Mouse (Mus musculus) left cerebral cortex, adult 8-10 months (tissue): Measurements from ENCODE around the gene Adat3. TPM values are rescaled to one million over a fixed set of nuclear protein-coding genes. Genes with fewer than 3 reads are reported as not detected.

Experiments
- DNase-seq, 2 experiments: peaks; one replicate each; pipeline ENCODE4 v3.0.0; 2022; ENCODE audit warnings: low spot score in 2 of 2
- microRNA-seq, 2 experiments: library from miRNA; unstranded; fragments of <30 nt; microRNA quantifications; one replicate each; pipeline ENCODE4 v1.2.0; 2022
- total RNA-seq, 4 experiments: library from RNA; stranded (reverse); gene quantifications; 2 replicates each; pipeline ENCODE4 v1.2.4; 2022

The Adat3 gene
- total RNA-seq, 4 experiments from 2014 or later: 1.3 to 4.1 (median 3.4) TPM; not detected in 1

- DNase-seq: peak in 1 of 2 experiments; percentile 61
Measured at GRCm38 (mm10) chr10:80650392-80650791, 47.7 kb downstream of the Adat3 start.

- no peak for DNase-seq
Measured at GRCm38 (mm10) chr10:80653156-80653720, 50.6 kb downstream of the Adat3 start.

- no peak for DNase-seq
Measured at GRCm38 (mm10) chr10:80654866-80655265, 52.2 kb downstream of the Adat3 start.

DNA sequence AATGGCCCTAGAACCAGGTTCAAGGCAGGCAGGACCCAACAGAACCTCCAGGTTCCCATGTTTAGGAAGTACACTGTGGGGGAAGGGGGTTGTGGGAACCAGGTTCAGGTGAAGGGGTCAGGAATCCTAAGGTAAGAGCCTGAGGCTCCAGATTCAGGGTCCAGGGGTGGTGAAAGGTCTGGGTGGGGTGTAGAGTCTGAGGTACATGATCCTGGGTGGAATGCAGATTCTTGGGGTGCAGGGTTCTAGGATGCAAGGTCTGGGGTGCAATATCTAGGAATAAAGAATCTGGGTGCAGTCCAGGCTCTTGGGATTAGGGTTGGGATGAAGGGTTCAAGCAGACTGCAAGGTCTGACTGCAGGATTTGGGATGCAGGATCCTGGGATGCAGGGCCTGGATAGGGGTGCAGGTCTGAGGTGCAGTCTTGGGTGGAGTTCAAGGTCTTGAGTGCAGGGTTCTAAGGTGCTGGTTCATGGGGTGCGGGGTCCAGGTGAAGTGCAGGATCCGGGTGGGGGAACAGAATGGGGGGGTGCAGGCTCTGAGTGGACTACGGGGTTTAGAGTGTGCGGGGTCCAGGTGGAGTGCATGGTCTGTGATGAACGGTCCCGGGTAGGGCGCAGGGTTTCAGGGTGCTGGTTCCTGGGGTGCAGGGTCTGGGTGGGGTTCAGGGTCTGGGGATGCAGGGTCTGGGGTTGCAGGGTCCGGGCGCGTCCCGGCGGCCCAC is 52.9 kb downstream of the Adat3 start:
- DNase-seq: no peak

DNA sequence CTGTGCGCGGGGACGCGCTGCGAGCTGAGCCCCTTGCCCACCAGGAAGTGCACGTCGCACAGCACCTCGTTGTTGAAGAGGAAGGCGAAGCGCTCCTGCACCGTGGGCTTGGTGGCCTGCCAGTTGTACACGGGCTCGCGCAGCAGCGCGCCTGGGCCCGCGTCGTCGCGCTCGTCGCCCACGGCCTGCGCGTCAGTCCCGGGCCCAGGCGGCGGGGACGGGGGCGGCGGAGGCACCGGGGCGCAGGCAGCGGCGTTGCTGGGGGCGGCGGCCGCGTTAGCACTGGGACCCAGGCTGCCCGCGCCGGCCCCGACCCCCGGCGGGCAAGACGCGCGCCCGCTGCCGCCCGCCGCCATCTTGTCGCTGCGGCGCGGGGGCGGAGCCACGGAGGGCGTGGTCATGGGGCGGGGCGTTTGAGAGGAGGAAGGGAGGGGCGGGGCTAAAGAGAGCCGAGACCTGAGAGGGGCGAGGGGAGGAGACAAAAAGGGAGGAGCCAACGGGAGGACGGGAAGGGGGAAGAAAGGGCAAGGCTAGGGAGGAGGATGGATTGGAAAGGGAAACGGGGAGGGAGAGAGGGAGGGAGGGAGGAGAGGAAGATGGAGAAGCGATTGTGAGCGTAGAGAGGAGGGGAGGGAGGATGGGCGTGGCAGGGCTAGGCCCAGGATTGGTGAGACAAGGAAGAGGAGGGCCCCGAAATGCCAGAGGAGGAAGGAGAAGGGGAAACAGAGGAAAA is 53.6 kb downstream of the Adat3 start:
- DNase-seq: peak; percentile 76 to 95

DNA sequence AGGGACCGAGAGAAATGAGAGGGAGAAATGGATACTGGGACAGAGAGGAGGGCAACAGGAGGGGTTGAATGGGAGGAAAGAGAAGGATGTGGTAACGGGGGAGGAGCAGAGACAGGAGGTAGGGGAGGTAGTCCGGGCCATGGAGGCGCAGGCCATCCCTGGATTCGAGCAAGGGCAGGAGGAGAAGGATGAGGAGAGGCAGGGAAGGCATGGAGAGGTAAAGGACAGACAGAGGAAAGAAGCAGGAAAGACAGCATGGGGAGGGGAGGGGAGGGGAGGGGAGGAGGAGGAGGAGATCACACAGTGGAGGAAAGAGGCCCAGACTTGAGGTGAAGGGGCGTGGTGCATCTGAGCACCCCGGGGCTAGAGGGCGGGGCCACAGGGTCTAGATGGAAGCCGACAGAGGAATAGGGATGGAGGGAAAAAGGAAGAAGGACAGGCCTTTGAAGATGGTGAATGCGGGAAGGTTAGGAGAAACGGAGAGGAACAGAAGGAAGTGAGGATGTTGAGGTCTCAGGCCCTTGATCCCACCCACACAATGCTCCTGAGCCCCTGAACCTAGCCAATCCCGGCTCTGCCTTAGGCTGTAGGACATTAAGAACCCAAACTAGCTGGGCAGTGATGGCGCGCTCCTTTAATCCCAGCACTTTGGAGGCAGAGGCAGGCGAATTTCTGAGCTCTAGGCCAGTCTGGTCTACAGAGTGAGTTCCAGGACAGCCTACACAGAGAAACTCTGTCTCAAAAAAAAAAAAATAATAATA is 54.4 kb downstream of the Adat3 start, which contains the start of gene Btbd2:
Gene Btbd2, minus strand, starts transcription at position 209 of the 761 bp plus-strand sequence.
- peak in 1 of 2 experiments; percentile 44 for DNase-seq

Small RNA genes within 50 kb of the gene (microRNA-seq; reads per million reads assigned to microRNA genes)
- 1.3 to 7.6 reads per million in 2 experiments for gene Mir6912

Other genes starting within 250 kb of the Adat3 start
- 10 to 100 TPM; 27.8 to 29.4 (median 28.7) TPM for gene Plk5, start 246.4 kb upstream of the Adat3 start, total RNA-seq
- gene Mex3d, start 215.2 kb upstream of the Adat3 start, total RNA-seq: 10 to 100 TPM; 18.9 to 20.3 (median 19.6) TPM
- 100 to 1,000 TPM; 146 to 152 (median 149) TPM for gene Mbd3, start 203.3 kb upstream of the Adat3 start, total RNA-seq
- gene Uqcr11, start 196.1 kb upstream of the Adat3 start, total RNA-seq: 100 to 1,000 TPM; 332 to 408 (median 366) TPM
- 10 to 100 TPM; 27.7 to 32.6 (median 31.4) TPM for gene Tcf3, start 169.2 kb upstream of the Adat3 start, total RNA-seq
- gene Onecut3, start 108.0 kb upstream of the Adat3 start, total RNA-seq: not detected
- under 1 TPM in 3 of 4 experiments, not detected in 1; 0.08 to 0.21 (median 0.18) TPM for gene Atp8b3, start 63.8 kb upstream of the Adat3 start, total RNA-seq
- 10 to 100 TPM; 40.7 to 46.6 (median 44.7) TPM for gene Rexo1, start 41.3 kb upstream of the Adat3 start, total RNA-seq
- gene Klf16, start 25.6 kb upstream of the Adat3 start, total RNA-seq: 10 to 100 TPM; 53.0 to 65.9 (median 61.2) TPM
- 100 to 1,000 TPM; 157 to 168 (median 166) TPM for gene Abhd17a, start 12.5 kb upstream of the Adat3 start, total RNA-seq
- 10 to 100 TPM; 38.8 to 46.5 (median 43.1) TPM for gene Scamp4, start within 50 bp of the Adat3 start, total RNA-seq
- 1 to 10 TPM; 1.8 to 4.2 (median 3.3) TPM for gene Gm49322, start 3.1 kb downstream of the Adat3 start, total RNA-seq
- gene Csnk1g2, start 20.0 kb downstream of the Adat3 start, total RNA-seq: 100 to 1,000 TPM; 214 to 250 (median 240) TPM
- gene Btbd2, start 54.2 kb downstream of the Adat3 start, total RNA-seq: 10 to 100 TPM; 88.6 to 97.6 (median 94.5) TPM
- gene Mknk2, start 75.2 kb downstream of the Adat3 start, total RNA-seq: 10 to 100 TPM; 36.0 to 47.0 (median 40.9) TPM
- gene Mob3a, start 99.1 kb downstream of the Adat3 start, total RNA-seq: 10 to 100 TPM; 12.0 to 17.6 (median 14.8) TPM
- 10 to 100 TPM; 44.2 to 67.8 (median 57.0) TPM for gene Izumo4, start 99.3 kb downstream of the Adat3 start, total RNA-seq
- gene Ap3d1, start 139.4 kb downstream of the Adat3 start, total RNA-seq: 100 to 1,000 TPM; 126 to 147 (median 139) TPM
- gene Dot1l, start 152.3 kb downstream of the Adat3 start, total RNA-seq: 10 to 100 TPM; 39.0 to 53.1 (median 41.5) TPM
- gene Sf3a2, start 195.3 kb downstream of the Adat3 start, total RNA-seq: 10 to 100 TPM; 35.5 to 53.7 (median 46.1) TPM
- gene Plekhj1, start 195.7 kb downstream of the Adat3 start, total RNA-seq: 10 to 100 TPM; 61.3 to 74.5 (median 66.4) TPM
- 1 to 10 TPM; 1.1 to 2.2 (median 1.7) TPM for gene Amh, start 202.4 kb downstream of the Adat3 start, total RNA-seq
- gene Jsrp1, start 210.6 kb downstream of the Adat3 start, total RNA-seq: 1 to 10 TPM; 5.1 to 9.7 (median 6.2) TPM
- 100 to 1,000 TPM; 505 to 586 (median 560) TPM for gene Oaz1, start 223.8 kb downstream of the Adat3 start, total RNA-seq
- gene Lingo3, start 241.2 kb downstream of the Adat3 start, total RNA-seq: 10 to 100 TPM; 46.4 to 64.4 (median 48.1) TPM